25 mouse cellular contexts compared by ENCODE assay signal in the genomic region with DNA sequence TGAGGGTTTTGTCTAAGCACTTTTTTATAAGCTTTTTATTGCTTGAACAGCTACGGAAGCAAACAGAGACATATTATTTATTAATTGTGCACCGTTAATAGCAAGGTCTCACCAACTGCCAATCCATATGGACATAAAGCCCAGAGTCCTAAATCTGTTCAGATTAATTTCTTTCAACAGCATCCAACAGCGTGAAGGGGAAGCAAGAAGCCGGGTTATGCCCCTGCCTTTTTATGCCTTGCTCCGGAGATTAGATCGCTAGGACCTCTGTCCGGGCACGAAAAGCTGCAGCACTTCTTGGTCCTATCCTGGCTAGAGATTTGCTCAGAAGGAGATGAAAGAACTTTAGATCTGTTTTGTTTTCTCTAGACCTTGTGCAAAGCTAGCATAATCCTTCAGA.
DNase-seq lines count a peak whose midpoint lies in the region; ATAC-seq and TF ChIP-seq lines count a peak whose summit lies in the region.
"Had no signal": no experiment of that assay in that cellular context is flagged by ENCODE, and none has a peak within 500 bp of the region (broad histone marks: within the 10 kb centered on the region; RNA-seq: fewer than 3 reads in every experiment).

No protein-coding gene starts in this region.

- H3K27me3 ChIP-seq in forebrain, embryonic 14.5 days (replicated peaks; ENCODE audit: control insufficient read depth, insufficient read depth, low read length): no peaks in the 10 kb centered on the region
- no peaks in the 10 kb centered on the region for H3K27me3 ChIP-seq in forebrain, postnatal 0 days (ENCODE audit: insufficient read depth, low read length)
- no peaks in the 10 kb centered on the region for H3K27me3 ChIP-seq in midbrain, postnatal 0 days (ENCODE audit: insufficient read depth, low read length)
- H3K27me3 ChIP-seq in midbrain, embryonic 16.5 days (ENCODE audit: control insufficient read depth, insufficient read depth, low read depth, low read length): no peaks in the 10 kb centered on the region
- no peaks in the 10 kb centered on the region for H3K27me3 ChIP-seq in heart, embryonic 12.5 days (replicated peaks)
- H3K27me3 ChIP-seq: CH12.LX; forebrain, embryonic 13.5 days; heart, embryonic 13.5 days; hindbrain, embryonic 12.5 days; hindbrain, embryonic 15.5 days; Patski had no signal

- WGBS in forebrain, embryonic 14.5 days: 15% methylated on average over 8 of the region's 8 CpGs
- WGBS in forebrain, postnatal 0 days: 19% methylated on average over 8 of the region's 8 CpGs
- WGBS in midbrain, postnatal 0 days: 19% methylated on average over 8 of the region's 8 CpGs
- 12% methylated on average over 8 of the region's 8 CpGs for WGBS in midbrain, embryonic 16.5 days
- WGBS in heart, embryonic 12.5 days: 62% methylated on average over 8 of the region's 8 CpGs

- H3K27ac ChIP-seq in forebrain, embryonic 14.5 days (ENCODE audit: low read depth, low read length): no peak overlapping the region
- no peak overlapping the region for H3K27ac ChIP-seq in forebrain, postnatal 0 days (ENCODE audit: low read depth, low read length)
- no peak overlapping the region for H3K27ac ChIP-seq in midbrain, postnatal 0 days (ENCODE audit: low read depth, low read length)
- no peak overlapping the region for H3K27ac ChIP-seq in midbrain, embryonic 16.5 days (ENCODE audit: low read length)
- no peak overlapping the region for H3K27ac ChIP-seq in heart, embryonic 12.5 days (ENCODE audit: poor library complexity, severe bottlenecking)
- H3K27ac ChIP-seq: forebrain, embryonic 10.5 days; forebrain, embryonic 13.5 days; heart, embryonic 13.5 days; hindbrain, embryonic 12.5 days; hindbrain, embryonic 15.5 days had no signal

- ATAC-seq in forebrain, embryonic 14.5 days: no peak
- no peak for ATAC-seq in forebrain, postnatal 0 days
- ATAC-seq in midbrain, postnatal 0 days (ENCODE audit: low FRiP score): no peak
- no peak for ATAC-seq in midbrain, embryonic 16.5 days
- no peak for ATAC-seq in heart, embryonic 12.5 days (ENCODE audit: insufficient number of reproducible peaks, low FRiP score)
- ATAC-seq: forebrain, embryonic 13.5 days; Patski had no signal

- H3K4me1 ChIP-seq in forebrain, embryonic 14.5 days (ENCODE audit: control insufficient read depth, insufficient read depth, low read length): no peaks in the 10 kb centered on the region
- H3K4me1 ChIP-seq in forebrain, postnatal 0 days (ENCODE audit: insufficient read depth): no peaks in the 10 kb centered on the region
- no peaks in the 10 kb centered on the region for H3K4me1 ChIP-seq in midbrain, postnatal 0 days (ENCODE audit: insufficient read depth, low read length)
- H3K4me1 ChIP-seq in midbrain, embryonic 16.5 days (ENCODE audit: control insufficient read depth, insufficient read depth, low read length): no peaks in the 10 kb centered on the region
- H3K4me1 ChIP-seq in heart, embryonic 12.5 days (replicated peaks): 0 out of 2 replicates have a peak, but pooled peaks cover 3% of the 10 kb centered on the region
- H3K4me1 ChIP-seq: forebrain, embryonic 13.5 days; heart, embryonic 13.5 days; hindbrain, embryonic 12.5 days; hindbrain, embryonic 15.5 days had no signal

- H3K9ac ChIP-seq in forebrain, embryonic 14.5 days (ENCODE audit: low read length): no peak overlapping the region
- H3K9ac ChIP-seq in forebrain, postnatal 0 days: no peak overlapping the region
- no peak overlapping the region for H3K9ac ChIP-seq in midbrain, postnatal 0 days (replicated peaks; ENCODE audit: low read length, poor library complexity, severe bottlenecking)
- no peak overlapping the region for H3K9ac ChIP-seq in midbrain, embryonic 16.5 days (ENCODE audit: low read depth, low read length)
- H3K9ac ChIP-seq in heart, embryonic 12.5 days: no peak overlapping the region
- H3K9ac ChIP-seq: forebrain, embryonic 13.5 days; heart, embryonic 13.5 days; hindbrain, embryonic 12.5 days; hindbrain, embryonic 15.5 days had no signal

- H3K4me2 ChIP-seq in forebrain, embryonic 14.5 days (ENCODE audit: low read length): no peak overlapping the region
- no peak overlapping the region for H3K4me2 ChIP-seq in forebrain, postnatal 0 days (ENCODE audit: low read depth)
- no peak overlapping the region for H3K4me2 ChIP-seq in midbrain, postnatal 0 days (ENCODE audit: low read depth, low read length, poor library complexity, severe bottlenecking)
- no peak overlapping the region for H3K4me2 ChIP-seq in midbrain, embryonic 16.5 days (ENCODE audit: low read length)
- no peak overlapping the region for H3K4me2 ChIP-seq in heart, embryonic 12.5 days
- H3K4me2 ChIP-seq: forebrain, embryonic 13.5 days; heart, embryonic 13.5 days; hindbrain, embryonic 12.5 days; hindbrain, embryonic 15.5 days had no signal

- TF ChIP-seq CTCF in forebrain, postnatal 0 days (IDR thresholded peaks at IDR 0.05; ENCODE audit: low read depth): no peak
- TF ChIP-seq CTCF in midbrain, postnatal 0 days (IDR thresholded peaks at IDR 0.05): no peak

- no peak overlapping the region for H3K4me3 ChIP-seq in forebrain, embryonic 14.5 days (ENCODE audit: low read depth, low read length)
- H3K4me3 ChIP-seq in forebrain, postnatal 0 days (ENCODE audit: low read depth, low read length): no peak overlapping the region
- no peak overlapping the region for H3K4me3 ChIP-seq in midbrain, postnatal 0 days (ENCODE audit: low read depth, low read length)
- no peak overlapping the region for H3K4me3 ChIP-seq in midbrain, embryonic 16.5 days (ENCODE audit: low read depth, low read length)
- H3K4me3 ChIP-seq in heart, embryonic 12.5 days: no peak overlapping the region
- H3K4me3 ChIP-seq: forebrain, embryonic 10.5 days; forebrain, embryonic 13.5 days; heart, embryonic 13.5 days; hindbrain, embryonic 12.5 days; hindbrain, embryonic 15.5 days had no signal

- peak; percentile 3 for DNase-seq in forebrain, embryonic 14.5 days (ENCODE audit: low spot score)
- no peak for DNase-seq in forebrain, postnatal 0 days
- peak; percentile 5 for DNase-seq in midbrain, postnatal 0 days (ENCODE audit: low spot score)
- peak; percentile 60 for DNase-seq in retina, embryonic 14.5 days (ENCODE audit: low spot score)
- DNase-seq in kidney, adult 8-10 months: no peak
- DNase-seq: adrenal gland, postnatal 14 days; B cell, adult 2 months; cerebellum, adult 11-12 months; cerebellum, adult 8-10 months; cerebellum, postnatal 10 days; cerebellum, postnatal 36 days; gastrocnemius, postnatal 25 days; heart, adult 18-20 months; heart, postnatal 14 days; heart, postnatal 4 days had no signal

- H3K36me3 ChIP-seq in forebrain, embryonic 14.5 days (ENCODE audit: control insufficient read depth, insufficient read depth, low read length): no peaks in the 10 kb centered on the region
- no peaks in the 10 kb centered on the region for H3K36me3 ChIP-seq in forebrain, postnatal 0 days (ENCODE audit: insufficient read depth)
- no peaks in the 10 kb centered on the region for H3K36me3 ChIP-seq in midbrain, postnatal 0 days (ENCODE audit: insufficient read depth, low read length)
- H3K36me3 ChIP-seq in midbrain, embryonic 16.5 days (ENCODE audit: control insufficient read depth, insufficient read depth, low read length): no peaks in the 10 kb centered on the region
- no peaks in the 10 kb centered on the region for H3K36me3 ChIP-seq in heart, embryonic 12.5 days
- H3K36me3 ChIP-seq: forebrain, embryonic 10.5 days; G1E; heart, embryonic 13.5 days; hindbrain, embryonic 12.5 days; hindbrain, embryonic 15.5 days had no signal

- H3K9me3 ChIP-seq in forebrain, embryonic 14.5 days (replicated peaks; ENCODE audit: control insufficient read depth, low read length): no peaks in the 10 kb centered on the region
- no peaks in the 10 kb centered on the region for H3K9me3 ChIP-seq in forebrain, postnatal 0 days (ENCODE audit: low read length)
- no peaks in the 10 kb centered on the region for H3K9me3 ChIP-seq in midbrain, postnatal 0 days (ENCODE audit: low read length)
- H3K9me3 ChIP-seq in midbrain, embryonic 16.5 days (replicated peaks; ENCODE audit: control insufficient read depth, low read length, poor library complexity, severe bottlenecking): no peaks in the 10 kb centered on the region
- H3K9me3 ChIP-seq in heart, embryonic 12.5 days (replicated peaks): no peaks in the 10 kb centered on the region
- H3K9me3 ChIP-seq: forebrain, embryonic 10.5 days; forebrain, embryonic 13.5 days; G1E; heart, embryonic 13.5 days; hindbrain, embryonic 12.5 days; hindbrain, embryonic 15.5 days had no signal

Comparison
In these comparisons a context has a peak if more than half of its experiments do, and no peak if none do; other contexts are left out.
1. DNase-seq: peak in forebrain, embryonic 14.5 days (single experiment), midbrain, postnatal 0 days (single experiment) and retina, embryonic 14.5 days (single experiment); none in forebrain, postnatal 0 days (single experiment) and kidney, adult 8-10 months (0 of 2).